8 mouse cellular contexts compared by ENCODE assay signal in the genomic region with DNA sequence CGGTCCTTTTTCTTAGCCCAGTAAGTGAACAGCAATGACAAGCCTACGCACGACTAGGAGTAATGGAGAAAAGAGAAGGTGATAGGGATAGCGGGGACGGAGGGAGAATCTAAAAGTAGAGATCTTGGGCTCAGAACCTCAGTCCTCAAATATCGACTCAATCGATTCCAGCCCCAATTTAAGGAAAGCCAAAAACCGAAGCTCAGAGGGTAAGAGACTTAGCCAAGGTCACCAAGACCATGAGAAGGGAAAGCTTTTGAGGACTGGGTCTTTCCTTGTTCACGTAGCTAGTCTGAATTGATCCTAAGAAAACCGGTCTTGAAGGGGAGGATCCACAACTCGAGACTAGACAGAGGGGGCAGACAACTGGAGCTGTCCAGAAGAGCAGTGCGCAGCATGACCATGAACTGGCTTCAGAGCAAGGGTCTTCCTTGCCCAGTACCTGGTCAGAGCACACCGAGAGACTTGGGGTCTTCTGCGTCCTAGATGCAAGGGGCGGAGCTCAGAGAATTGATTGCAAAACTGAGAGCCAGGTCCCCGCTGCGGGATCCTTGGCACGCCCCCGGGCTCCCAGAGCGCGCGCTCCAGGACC. TPM values are rescaled to one million over a fixed set of nuclear protein-coding genes. Genes with fewer than 3 reads are reported as not detected.
A peak's percentile ranks its signal among the peaks of the same experiment; 100 is the strongest.
DNase-seq lines count a peak whose midpoint lies in the region; ATAC-seq lines count a peak whose summit lies in the region.

No protein-coding gene starts in this region.

- H3K4me2 ChIP-seq in heart, embryonic 11.5 days: peak overlapping the region; percentile 98

- H3K9me3 ChIP-seq in heart, embryonic 11.5 days (replicated peaks; ENCODE audit: control insufficient read depth, low read length): no peaks in the 10 kb centered on the region

- no peak overlapping the region for H3K27ac ChIP-seq in heart, embryonic 11.5 days (ENCODE audit: low read depth, low read length)

- no peak for ATAC-seq in heart, embryonic 11.5 days (replicated peaks; ENCODE audit: insufficient number of reproducible peaks, low FRiP score, low TSS enrichment)
- ATAC-seq in granulocyte monocyte progenitor cell, adult 5-6 weeks (replicated peaks; ENCODE audit: poor library complexity, severe bottlenecking): peak; percentile 12; the same call in 1 of the 2 replicates
- no peak for ATAC-seq in activated CD4-positive, CD25-positive, alpha-beta regulatory T cell, adult 4 months

- peak overlapping the region; percentile 69 for H3K4me3 ChIP-seq in heart, embryonic 11.5 days (ENCODE audit: low read depth, low read length)

- DNase-seq in heart, adult 8-10 months (ENCODE audit: low spot score): no peak
- peak; percentile 51 for DNase-seq in R1 (ENCODE audit: low read depth, low spot score)
- peak; percentile 2 for DNase-seq in lung, postnatal 10 days
- DNase-seq in spleen, postnatal 10 days (ENCODE audit: low spot score in 2 of 2): no peak
- DNase-seq in layer of hippocampus, postnatal 10 days (ENCODE audit: low spot score in 2 of 2): no peak

- no peaks in the 10 kb centered on the region; the same call in 1 of the 2 replicates for H3K4me1 ChIP-seq in heart, embryonic 11.5 days (ENCODE audit: control insufficient read depth, insufficient read depth, low read length)

- H3K9ac ChIP-seq in heart, embryonic 11.5 days (ENCODE audit: low read depth, low read length): no peak overlapping the region

- H3K36me3 ChIP-seq in heart, embryonic 11.5 days (ENCODE audit: control insufficient read depth, insufficient read depth, low read length): no peaks in the 10 kb centered on the region

- H3K27me3 ChIP-seq in heart, embryonic 11.5 days (ENCODE audit: control insufficient read depth, insufficient read depth, low read length): peaks cover 44% of the 10 kb centered on the region

- under 1% methylated on average over 22 of the region's 22 CpGs for WGBS in heart, embryonic 11.5 days (ENCODE audit: insufficient replicate concordance)

RNA-seq across cellular contexts. Expression of gene Astn2, which starts 1.2 kb away (rescaled TPM):
- 0.04 and 0.14 TPM in 2 replicates for polyA plus RNA-seq in heart, embryonic 11.5 days (2014; fragmentation: Nextera tagmentation; extraction: Ambion mirVana)
- total RNA-seq in heart, adult 8-10 months (2022): 1 to 10 TPM in 1 of 4 experiments, under 1 TPM in 3; 0.56 to 1.0 (median 0.88) TPM
- not detected in 2 replicates for total RNA-seq in granulocyte monocyte progenitor cell, adult 5-6 weeks (2014; fragmentation: Nextera tagmentation)
- total RNA-seq in granulocyte monocyte progenitor cell, adult 5-6 weeks (2017): not detected in 2 replicates
- not detected for polyA plus RNA-seq in activated CD4-positive, CD25-positive, alpha-beta regulatory T cell, adult 4 months (2017; shearing (Covaris generic))
- 10 to 100 TPM; 32.5 to 35.1 TPM for total RNA-seq in layer of hippocampus, postnatal 10 days (2021)

Comparison
In these comparisons a context has a peak if more than half of its experiments do, and no peak if none do; other contexts are left out.
1. DNase-seq: peak in R1 (single experiment) and lung, postnatal 10 days (single experiment); none in heart, adult 8-10 months (single experiment), spleen, postnatal 10 days (0 of 2) and layer of hippocampus, postnatal 10 days (0 of 2).
2. RNA of gene Astn2, which starts 1.2 kb away (total RNA-seq): 32.5 to 35.1 TPM in layer of hippocampus, postnatal 10 days; 0.56 to 1.0 TPM in heart, adult 8-10 months and not detected in granulocyte monocyte progenitor cell, adult 5-6 weeks; every median in the first group is over 10 times any median in the second.